Mouse (Mus musculus): ENCODE data around the gene Sox12. TPM values are rescaled to one million over a fixed set of nuclear protein-coding genes. Genes with fewer than 3 reads are reported as not detected.
A peak's percentile ranks its signal among the peaks of the same experiment; 100 is the strongest.

Sox12 gene
- 7.8 TPM for polyA plus RNA-seq (2012; fragmentation: generic; extraction: Trizol)

DNA sequence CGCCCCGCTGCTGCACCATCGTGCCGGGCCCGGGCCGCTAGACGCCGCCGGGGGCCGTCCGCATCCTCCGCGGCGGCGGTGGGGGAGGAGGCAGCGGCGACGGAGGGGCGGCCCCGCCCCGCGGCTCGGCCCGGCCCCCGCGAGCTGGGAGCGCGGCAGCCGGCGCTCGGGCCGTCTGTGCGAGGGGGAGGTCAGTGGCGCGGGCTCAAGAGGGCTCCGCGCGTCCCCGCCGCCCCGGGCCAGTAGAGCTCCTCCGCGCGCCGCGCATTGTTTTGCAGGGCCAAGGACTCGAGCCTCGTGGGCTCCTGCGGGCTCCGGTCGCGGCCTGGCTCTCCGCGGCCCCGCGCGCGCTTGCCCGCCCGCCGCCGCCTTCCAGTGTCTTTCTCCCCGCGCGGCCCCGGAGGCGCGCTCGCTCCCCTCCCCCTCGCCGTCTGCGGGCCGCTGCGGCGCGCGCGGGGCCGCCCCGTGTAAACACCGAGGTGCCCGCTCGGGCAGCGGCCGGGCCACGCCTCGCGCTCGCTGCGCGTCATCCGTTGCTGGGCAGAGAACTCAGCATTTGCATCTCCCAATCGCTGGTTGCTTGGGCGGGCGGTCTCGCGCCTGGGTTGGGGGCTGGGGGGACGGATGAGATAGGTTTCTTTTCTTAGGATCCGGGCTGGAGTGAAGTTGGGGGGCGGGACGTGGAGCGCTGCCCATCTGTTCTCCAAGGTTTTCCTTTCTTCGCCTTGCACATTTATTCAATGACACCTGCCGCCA lies at the start of gene Sox12:
Gene Sox12 (minus strand): TSS at position 384 of the 756 bp plus-strand sequence.
- no peaks in the 10 kb centered on the region for H3K36me3 ChIP-seq (ENCODE audit: control insufficient read depth, insufficient read depth)
- H3K4me2 ChIP-seq (ENCODE audit: low read depth), result peak within 1 kb of the TSS; percentile 100
- H3K27me3 ChIP-seq (ENCODE audit: control insufficient read depth, insufficient read depth, insufficient read length), result no peaks in the 10 kb centered on the region
- TF ChIP-seq TCF3 (IDR thresholded peaks at IDR 0.05; ENCODE audit: insufficient read length, low read depth) (no peak), POLR2A (IDR thresholded peaks at IDR 0.05; ENCODE audit: insufficient read length, low read depth) (peak; percentile 53)
- peak within 1 kb of the TSS; percentile 64 for H3K4me3 ChIP-seq
- no peaks in the 10 kb centered on the region for H3K79me2 ChIP-seq (ENCODE audit: control insufficient read depth, insufficient read depth)
- peak within 1 kb of the TSS; percentile 52 for H3ac ChIP-seq (ENCODE audit: control insufficient read depth, insufficient read length)

DNA sequence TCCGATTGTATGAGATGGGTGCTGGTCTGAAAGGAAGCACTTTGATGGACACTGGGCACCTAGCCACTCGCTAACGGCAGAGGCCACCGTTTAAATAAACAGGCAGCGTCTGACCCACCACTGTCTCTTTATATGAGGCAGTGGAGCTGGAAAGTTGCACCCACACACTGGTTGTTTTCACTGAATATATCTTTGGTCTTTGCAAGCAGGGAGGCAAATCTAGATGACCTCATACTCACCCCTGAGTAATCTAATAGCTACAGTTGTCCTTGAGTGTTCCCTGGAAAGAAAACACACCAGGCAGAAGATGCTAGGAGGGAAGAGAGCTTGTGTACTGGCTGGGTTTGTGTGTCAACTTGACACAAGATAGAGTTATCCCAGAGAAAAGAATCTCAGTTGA lies 49.6 kb upstream of the Sox12 start:
- Histone ChIP-seq H3K4me3 (no peak overlapping the region), H3K27me3 (ENCODE audit: control insufficient read depth, insufficient read depth, insufficient read length) (peaks cover 20% of the 10 kb centered on the region), H3K4me2 (ENCODE audit: low read depth) (no peak overlapping the region), H3K79me2 (ENCODE audit: control insufficient read depth, insufficient read depth) (no peaks in the 10 kb centered on the region), H3ac (ENCODE audit: control insufficient read depth, insufficient read length) (no peak overlapping the region), H3K36me3 (ENCODE audit: control insufficient read depth, insufficient read depth) (no peaks in the 10 kb centered on the region)
- TF ChIP-seq POLR2A (IDR thresholded peaks at IDR 0.05; ENCODE audit: insufficient read length, low read depth) (no peak), TCF3 (IDR thresholded peaks at IDR 0.05; ENCODE audit: insufficient read length, low read depth) (no peak), USF1 (IDR thresholded peaks at IDR 0.05; ENCODE audit: low read depth) (no peak), SRF (IDR thresholded peaks at IDR 0.05; ENCODE audit: control insufficient read depth, insufficient read length, low read depth) (no peak), REST (IDR thresholded peaks at IDR 0.05; ENCODE audit: insufficient read depth, insufficient read length) (no peak), TCF12 (IDR thresholded peaks at IDR 0.05; ENCODE audit: insufficient read depth, poor library complexity, severe bottlenecking) (no peak), POLR2AphosphoS2 (IDR thresholded peaks at IDR 0.05; ENCODE audit: insufficient read length, low read depth) (no peak), MAX (IDR thresholded peaks at IDR 0.05; ENCODE audit: low read depth) (no peak)

DNA sequence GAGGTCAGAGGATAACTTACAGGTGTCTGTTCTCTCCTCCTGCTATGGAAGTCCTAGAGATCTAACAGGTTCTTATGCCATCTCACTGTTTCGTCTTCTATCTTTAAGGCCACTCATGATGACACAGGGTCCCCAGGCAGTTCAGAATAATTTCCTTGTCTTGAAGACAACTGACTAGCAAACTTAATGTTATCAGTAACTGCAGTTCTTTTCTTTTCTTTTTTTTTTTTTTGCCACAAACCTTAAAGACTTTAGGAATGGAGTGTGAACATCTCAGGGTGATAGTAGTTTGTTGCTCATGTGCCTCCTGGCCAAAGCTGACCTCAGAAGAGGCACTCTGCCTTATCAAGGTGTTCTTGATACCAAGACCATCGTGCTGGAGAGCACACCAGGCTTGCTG lies 48.8 kb upstream of the Sox12 start:
- Histone ChIP-seq H3ac (ENCODE audit: control insufficient read depth, insufficient read length) (no peak overlapping the region), H3K4me3 (no peak overlapping the region), H3K4me2 (ENCODE audit: low read depth) (no peak overlapping the region), H3K79me2 (ENCODE audit: control insufficient read depth, insufficient read depth) (no peaks in the 10 kb centered on the region), H3K36me3 (ENCODE audit: control insufficient read depth, insufficient read depth) (no peaks in the 10 kb centered on the region), H3K27me3 (ENCODE audit: control insufficient read depth, insufficient read depth, insufficient read length) (peaks cover 21% of the 10 kb centered on the region)
- TF ChIP-seq MAX (IDR thresholded peaks at IDR 0.05; ENCODE audit: low read depth) (no peak), POLR2AphosphoS2 (IDR thresholded peaks at IDR 0.05; ENCODE audit: insufficient read length, low read depth) (no peak), MYOG (IDR thresholded peaks at IDR 0.05; ENCODE audit: control insufficient read depth in 1 of 3, insufficient read depth in 1 of 3, insufficient read length in 2 of 3, low read depth in 2 of 3) (no peak), POLR2A (IDR thresholded peaks at IDR 0.05; ENCODE audit: insufficient read length, low read depth) (no peak), TCF12 (IDR thresholded peaks at IDR 0.05; ENCODE audit: insufficient read depth, poor library complexity, severe bottlenecking) (no peak), MYOD1 (IDR thresholded peaks at IDR 0.05; ENCODE audit: control insufficient read depth in 1 of 3, insufficient read length in 2 of 3, low read depth in 2 of 3) (no peak), SRF (IDR thresholded peaks at IDR 0.05; ENCODE audit: control insufficient read depth, insufficient read length, low read depth) (no peak), REST (IDR thresholded peaks at IDR 0.05; ENCODE audit: insufficient read depth, insufficient read length) (no peak), USF1 (IDR thresholded peaks at IDR 0.05; ENCODE audit: low read depth) (no peak), TCF3 (IDR thresholded peaks at IDR 0.05; ENCODE audit: insufficient read length, low read depth) (no peak), E2F4 (IDR thresholded peaks at IDR 0.05; ENCODE audit: insufficient read depth) (no peak), CEBPB (IDR thresholded peaks at IDR 0.05; ENCODE audit: insufficient read depth, poor library complexity, severe bottlenecking) (no peak)

DNA sequence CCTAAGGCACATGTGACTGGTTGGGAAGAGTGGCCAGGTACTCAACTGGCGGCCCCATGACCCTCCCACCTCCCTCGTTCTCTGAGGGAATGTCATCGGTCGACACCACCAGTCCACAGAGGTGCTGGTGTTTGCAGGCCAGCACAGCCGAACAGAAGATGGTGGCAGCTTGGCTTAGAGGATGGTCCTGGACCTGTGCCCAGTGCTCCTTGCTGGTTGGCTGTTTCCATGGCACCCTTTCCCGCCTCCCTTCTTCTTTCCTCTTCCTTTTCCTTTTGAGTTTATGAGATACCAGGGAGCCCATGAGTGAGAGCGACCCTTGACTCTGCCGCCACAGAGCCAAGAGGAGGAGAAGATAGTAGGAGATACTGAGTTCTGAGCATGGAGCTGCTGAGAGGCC lies 45.4 kb upstream of the Sox12 start:
- Histone ChIP-seq H3K4me2 (ENCODE audit: low read depth) (no peak overlapping the region), H3K27me3 (ENCODE audit: control insufficient read depth, insufficient read depth, insufficient read length) (peaks cover 23% of the 10 kb centered on the region), H3K4me3 (no peak overlapping the region), H3ac (ENCODE audit: control insufficient read depth, insufficient read length) (no peak overlapping the region), H3K79me2 (ENCODE audit: control insufficient read depth, insufficient read depth) (no peaks in the 10 kb centered on the region), H3K36me3 (ENCODE audit: control insufficient read depth, insufficient read depth) (no peaks in the 10 kb centered on the region)
- TF ChIP-seq POLR2A (IDR thresholded peaks at IDR 0.05; ENCODE audit: insufficient read length, low read depth) (no peak), MAX (IDR thresholded peaks at IDR 0.05; ENCODE audit: low read depth) (no peak), MYOD1 (IDR thresholded peaks at IDR 0.05; ENCODE audit: control insufficient read depth in 1 of 3, insufficient read length in 2 of 3, low read depth in 2 of 3) (no peak)

DNA sequence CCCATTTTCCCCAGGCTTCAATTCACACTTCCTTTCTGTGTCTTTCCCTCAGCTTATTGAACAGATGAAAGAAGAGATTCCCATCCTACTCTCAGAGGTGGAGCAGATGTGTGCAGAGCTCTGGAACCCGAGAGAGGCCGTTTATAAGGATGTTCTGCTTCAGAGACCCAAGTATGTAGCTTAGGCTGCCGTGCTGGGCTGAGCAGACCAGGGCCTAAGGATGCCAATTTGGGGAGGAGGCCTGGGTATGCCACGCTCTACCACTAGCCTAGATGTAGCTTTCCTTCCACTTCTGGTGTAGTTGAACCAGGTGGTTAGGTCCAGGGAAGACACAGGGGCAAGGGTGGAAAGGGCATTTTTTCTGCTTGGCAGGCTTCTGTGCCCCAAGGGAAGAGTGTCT lies 44.5 kb upstream of the Sox12 start:
- H3K27me3 ChIP-seq (ENCODE audit: control insufficient read depth, insufficient read depth, insufficient read length), result peaks cover 23% of the 10 kb centered on the region
- no peak overlapping the region for H3K4me3 ChIP-seq
- no peaks in the 10 kb centered on the region for H3K79me2 ChIP-seq (ENCODE audit: control insufficient read depth, insufficient read depth)
- H3K36me3 ChIP-seq (ENCODE audit: control insufficient read depth, insufficient read depth), result no peaks in the 10 kb centered on the region
- H3K4me2 ChIP-seq (ENCODE audit: low read depth), result no peak overlapping the region
- H3ac ChIP-seq (ENCODE audit: control insufficient read depth, insufficient read length), result no peak overlapping the region
- TF ChIP-seq MYOD1 (IDR thresholded peaks at IDR 0.05; ENCODE audit: control insufficient read depth in 1 of 3, insufficient read length in 2 of 3, low read depth in 2 of 3) (no peak), USF1 (IDR thresholded peaks at IDR 0.05; ENCODE audit: low read depth) (no peak), TCF3 (IDR thresholded peaks at IDR 0.05; ENCODE audit: insufficient read length, low read depth) (no peak), MYOG (IDR thresholded peaks at IDR 0.05; ENCODE audit: control insufficient read depth in 1 of 3, insufficient read depth in 1 of 3, insufficient read length in 2 of 3, low read depth in 2 of 3) (no peak), REST (IDR thresholded peaks at IDR 0.05; ENCODE audit: insufficient read depth, insufficient read length) (no peak), SRF (IDR thresholded peaks at IDR 0.05; ENCODE audit: control insufficient read depth, insufficient read length, low read depth) (no peak), MAX (IDR thresholded peaks at IDR 0.05; ENCODE audit: low read depth) (no peak), POLR2A (IDR thresholded peaks at IDR 0.05; ENCODE audit: insufficient read length, low read depth) (no peak), TCF12 (IDR thresholded peaks at IDR 0.05; ENCODE audit: insufficient read depth, poor library complexity, severe bottlenecking) (no peak), E2F4 (IDR thresholded peaks at IDR 0.05; ENCODE audit: insufficient read depth) (no peak), POLR2AphosphoS2 (IDR thresholded peaks at IDR 0.05; ENCODE audit: insufficient read length, low read depth) (no peak), CEBPB (IDR thresholded peaks at IDR 0.05; ENCODE audit: insufficient read depth, poor library complexity, severe bottlenecking) (no peak)
